Mouse (Mus musculus) brain, embryonic 14.5 days (tissue): Measurements from ENCODE around the gene Olfr508. TPM values are rescaled to one million over a fixed set of nuclear protein-coding genes. Genes with fewer than 3 reads are reported as not detected.
"Not testable (repeated sequence)": the region's sequence is repeated elsewhere in the genome, so short reads cannot be mapped to it uniquely, and the experiment has no call there.

ENCODE experiments used
- DNase-seq: peaks from one replicate; pipeline ENCODE4 v3.0.0-alpha.2; 2011; ENCODE audit warnings: low read depth
- CTCF ChIP-seq: fragments of 200-500 bp; IDR thresholded peaks from 2 replicates; pipeline ENCODE4 v1.5.1; 2012; ENCODE audit warnings: inconsistent platforms, mild to moderate bottlenecking, moderate library complexity, borderline replicate concordance; ENCODE audit not compliant: insufficient read depth, insufficient read length; ENCODE audit errors: extremely low read depth
- POLR2A ChIP-seq: fragments of 200-500 bp; IDR thresholded peaks from 2 replicates; pipeline ENCODE4 v1.6.1; 2012; ENCODE audit warnings: mild to moderate bottlenecking, inconsistent platforms, borderline replicate concordance; ENCODE audit not compliant: poor library complexity, insufficient read depth, insufficient read length, severe bottlenecking; ENCODE audit errors: extremely low read depth
- polyA plus RNA-seq: library from polyadenylated mRNA; depleted of rRNA; stranded (reverse); fragments of >200 nt; gene quantifications from 2 replicates; pipeline ENCODE4 v1.2.3, GENCODE M21; 2012; rRNA removed

Olfr508 gene
- polyA plus RNA-seq, result not detected in 2 replicates

DNA sequence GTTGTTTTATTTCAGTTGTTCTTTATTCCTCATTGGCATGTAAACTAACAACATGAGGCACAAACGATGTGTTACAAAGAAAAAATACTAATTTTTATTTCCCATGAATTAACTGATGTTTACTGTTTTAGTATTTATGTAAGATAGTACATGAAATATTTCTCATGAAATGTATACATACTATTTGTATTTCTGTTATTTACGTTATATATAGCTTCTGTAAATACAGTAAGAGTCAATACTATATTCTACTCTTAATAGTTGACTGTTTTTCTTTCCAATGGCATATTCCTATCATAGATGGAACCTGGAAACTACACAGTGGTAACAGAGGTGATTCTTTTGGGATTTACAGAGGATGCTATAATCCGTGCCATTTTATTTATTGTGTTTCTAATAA lies at the start of gene Olfr508:
Gene Olfr508 (plus strand): TSS at position 301 of the 400 bp plus-strand sequence.
- TF ChIP-seq POLR2A, result no peak
- no peak for TF ChIP-seq CTCF

DNA sequence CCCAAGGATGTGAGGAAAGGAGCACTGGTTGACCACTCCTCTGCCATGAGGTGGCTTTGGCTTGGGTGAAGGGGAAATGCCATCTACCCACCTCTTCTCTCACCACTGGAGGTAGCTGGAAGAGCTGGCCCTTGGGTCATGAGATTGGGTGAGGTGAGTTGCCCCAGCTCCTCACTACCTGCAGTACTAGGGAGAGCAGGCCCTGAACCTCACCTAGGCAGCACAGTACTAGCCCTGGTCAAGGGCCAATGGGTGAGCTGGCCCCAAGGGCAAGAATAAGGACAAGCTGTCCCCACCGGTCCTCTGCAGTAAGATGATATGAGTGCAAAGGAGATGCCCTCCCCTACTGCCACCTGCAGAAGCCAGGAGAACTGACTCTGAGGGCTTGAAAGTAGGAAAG lies 40.0 kb upstream of the Olfr508 start:
- no peak for TF ChIP-seq CTCF
- TF ChIP-seq POLR2A, result no peak
- no peak for DNase-seq

More for the DNA sequence above, at the start of gene Olfr508:
- no peak for DNase-seq

- not testable (repeated sequence) for DNase-seq
Observed at GRCm38 (mm10) chr7:108601916-108602315, 27.9 kb upstream of the Olfr508 start.

DNA sequence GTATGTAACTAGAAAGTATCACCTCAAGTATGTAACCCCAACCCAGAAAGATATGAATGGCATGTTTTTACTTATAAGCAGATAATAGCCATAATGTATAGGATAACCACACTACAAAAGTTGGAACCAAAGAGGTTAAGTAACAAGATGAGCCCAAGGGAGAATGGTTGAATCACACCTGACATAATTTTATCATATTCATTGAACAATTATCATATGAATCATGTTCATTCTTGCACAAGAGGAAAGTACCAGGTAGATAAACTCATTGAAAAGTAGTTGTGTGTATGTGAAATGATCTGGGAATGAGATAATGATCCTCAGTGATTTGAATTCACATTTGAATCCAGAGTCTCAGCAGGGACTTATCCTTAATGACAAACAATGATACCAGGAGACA lies 19.3 kb upstream of the Olfr508 start, which contains the start of gene Olfr506:
Gene Olfr506 (plus strand): TSS at position 301 of the 400 bp plus-strand sequence.
- DNase-seq, result no peak
- no peak for TF ChIP-seq POLR2A
- no peak for TF ChIP-seq CTCF

DNA sequence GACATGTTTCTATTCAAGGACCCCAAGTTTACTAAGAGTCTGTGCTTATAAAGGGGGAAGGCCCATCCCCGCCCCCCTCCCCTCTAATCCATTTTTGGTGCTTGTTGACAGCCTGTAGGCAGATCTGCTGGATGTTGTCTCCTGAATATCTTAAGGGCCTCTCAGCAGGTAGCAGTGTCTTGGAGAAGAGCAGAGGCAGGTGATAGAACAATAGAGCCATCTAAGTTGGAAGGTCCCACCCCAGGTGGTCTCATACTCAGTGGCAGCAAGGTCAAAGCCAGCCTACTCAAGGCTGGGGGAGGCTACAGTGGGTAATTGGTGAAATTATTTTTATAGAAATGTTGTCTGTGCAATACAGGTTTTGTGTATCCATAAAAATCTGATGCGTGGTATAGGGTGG lies 15.7 kb upstream of the Olfr508 start:
- no peak for DNase-seq
- TF ChIP-seq CTCF (no peak), POLR2A (no peak)

DNA sequence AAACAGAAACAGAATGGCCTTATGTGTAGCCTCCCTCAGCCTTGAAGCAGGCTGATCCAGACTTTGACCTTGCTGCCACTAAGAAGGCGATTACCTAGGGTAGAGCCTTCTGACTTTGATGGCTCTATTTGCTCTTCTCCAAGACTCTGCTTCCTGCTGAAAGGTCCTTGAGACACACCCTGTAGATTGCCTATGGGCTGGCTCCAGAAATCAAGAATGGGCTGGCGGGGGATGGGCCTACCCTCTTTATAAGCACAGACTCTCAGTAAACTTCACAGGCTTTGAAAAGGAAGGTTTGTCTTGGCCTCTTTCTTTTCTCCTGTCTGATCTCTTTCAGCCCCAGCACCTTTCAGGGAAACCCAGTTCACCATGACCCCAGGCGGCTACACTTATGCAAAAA lies 13.0 kb upstream of the Olfr508 start:
- not testable (repeated sequence) for DNase-seq

GRCm38 (mm10) chr7:108621514-108621913 lies 8.3 kb upstream of the Olfr508 start, which contains the start of gene Olfr507:
TSS of gene Olfr507 (plus strand) at chr7:108621814.
- TF ChIP-seq CTCF, result no peak
- TF ChIP-seq POLR2A, result no peak
- no peak for DNase-seq

GRCm38 (mm10) chr7:108651806-108652205 lies 22.0 kb downstream of the Olfr508 start, which contains the start of gene Olfr509:
TSS of gene Olfr509 (minus strand) at chr7:108651906.
- no peak for DNase-seq
- TF ChIP-seq CTCF (no peak), POLR2A (no peak)

GRCm38 (mm10) chr7:108662419-108662818 lies 32.6 kb downstream of the Olfr508 start:
- no peak for DNase-seq

DNA sequence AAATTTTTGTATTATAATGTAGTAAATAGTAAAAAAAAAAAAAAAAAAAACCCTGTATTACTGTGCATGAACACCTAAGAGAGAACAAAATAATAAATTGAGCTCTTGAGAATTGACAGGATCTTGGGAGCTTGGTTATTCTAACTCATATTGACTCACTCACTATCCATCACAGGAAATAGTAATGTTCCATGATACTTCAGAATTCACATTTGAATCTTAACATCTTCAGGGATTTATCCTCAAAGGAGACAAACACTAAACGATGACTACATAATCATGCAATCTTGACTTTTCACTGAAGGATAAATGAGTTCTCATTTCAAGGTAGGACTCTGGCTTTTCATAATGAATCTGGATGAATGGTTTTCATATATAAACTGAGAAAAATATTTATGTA lies 36.3 kb downstream of the Olfr508 start, which contains the start of gene Olfr510:
Gene Olfr510 (plus strand): TSS at position 301 of the 400 bp plus-strand sequence.
- no peak for DNase-seq
- TF ChIP-seq CTCF, result no peak
- no peak for TF ChIP-seq POLR2A

More at GRCm38 (mm10) chr7:108662419-108662818, 32.6 kb downstream of the Olfr508 start:
- TF ChIP-seq CTCF (no peak), POLR2A (no peak)

- DNase-seq, result no peak
- TF ChIP-seq CTCF (no peak), POLR2A (no peak)
Observed at GRCm38 (mm10) chr7:108671058-108671457, 41.3 kb downstream of the Olfr508 start.

DNA sequence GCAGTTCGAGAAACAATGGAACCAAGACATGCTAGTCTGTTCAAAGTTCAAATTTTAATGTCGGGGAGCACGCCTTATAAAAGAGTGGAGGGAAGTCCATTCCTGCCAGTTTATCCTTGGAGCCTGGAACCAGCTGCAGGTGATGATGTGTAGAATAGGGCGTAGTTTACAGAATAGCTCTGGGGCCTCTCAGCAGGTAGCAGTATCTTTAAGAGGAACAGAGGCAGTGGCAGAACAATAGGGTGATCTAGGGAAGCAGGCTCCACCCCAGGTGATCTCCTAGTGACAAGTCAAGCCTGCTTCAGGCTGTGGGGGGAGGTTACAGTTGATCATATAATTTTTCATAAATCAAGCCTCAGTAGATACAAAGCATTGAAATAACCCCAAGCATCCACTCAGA lies 49.1 kb downstream of the Olfr508 start:
- TF ChIP-seq CTCF, result no peak
- no peak for TF ChIP-seq POLR2A
- DNase-seq, result no peak

Other genes starting within 250 kb of the Olfr508 start
- gene Olfr495, start 236.8 kb upstream of the Olfr508 start, polyA plus RNA-seq, result not detected in 2 replicates
- not detected in 2 replicates for gene Olfr497, start 209.6 kb upstream of the Olfr508 start, polyA plus RNA-seq
- gene Olfr498, start 164.7 kb upstream of the Olfr508 start, polyA plus RNA-seq, result not detected in 2 replicates
- gene Olfr502, start 104.9 kb upstream of the Olfr508 start, polyA plus RNA-seq, result not detected in 2 replicates
- not detected in 2 replicates for gene Olfr503, start 85.5 kb upstream of the Olfr508 start, polyA plus RNA-seq
- not detected in 2 replicates for gene Olfr504, start 64.2 kb upstream of the Olfr508 start, polyA plus RNA-seq
- 0.01 TPM in 1 of 2 replicates, not detected in the other for gene Olfr506, start 19.2 kb upstream of the Olfr508 start, polyA plus RNA-seq
- gene Olfr507, start 8.2 kb upstream of the Olfr508 start, polyA plus RNA-seq, result not detected in 2 replicates
- not detected in 2 replicates for gene Olfr509, start 21.9 kb downstream of the Olfr508 start, polyA plus RNA-seq
- not detected in 2 replicates for gene Olfr510, start 36.4 kb downstream of the Olfr508 start, polyA plus RNA-seq
- gene Olfr512, start 83.3 kb downstream of the Olfr508 start, polyA plus RNA-seq, result not detected in 2 replicates
- not detected in 2 replicates for gene Olfr513, start 121.0 kb downstream of the Olfr508 start, polyA plus RNA-seq
- gene Olfr514, start 196.0 kb downstream of the Olfr508 start, polyA plus RNA-seq, result not detected in 2 replicates
- gene Olfr516, start 220.5 kb downstream of the Olfr508 start, polyA plus RNA-seq, result not detected in 2 replicates
- not detected in 2 replicates for gene Olfr517, start 242.4 kb downstream of the Olfr508 start, polyA plus RNA-seq